ENCODE assay signal across 9 mouse cellular contexts in the genomic region with DNA sequence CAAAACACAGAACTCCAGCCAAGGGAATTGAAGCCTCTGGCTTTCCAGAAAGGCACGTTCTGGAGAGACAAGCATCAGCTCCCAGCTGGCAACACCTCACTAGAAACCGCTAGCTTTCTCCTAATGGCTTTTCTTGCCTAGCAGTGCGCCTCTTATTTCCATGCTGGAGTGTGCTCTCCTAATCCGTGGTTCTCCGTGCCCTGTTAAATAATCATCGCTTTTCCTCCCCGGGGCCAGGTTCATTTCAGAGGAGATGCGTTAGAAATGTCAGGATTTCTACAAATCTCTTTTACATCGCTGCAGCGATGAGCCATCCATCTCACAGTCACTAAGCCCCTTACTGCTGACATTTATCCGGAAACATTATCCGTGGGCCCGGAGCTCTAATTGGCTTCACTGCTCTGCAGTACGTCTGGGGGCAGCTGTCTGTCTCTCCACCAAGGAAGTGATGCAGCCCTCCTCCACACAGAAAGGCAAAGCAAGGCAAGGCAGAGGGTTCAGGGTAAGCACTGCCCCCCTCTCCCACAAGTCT.
A peak's percentile ranks its signal among the peaks of the same experiment; 100 is the strongest.
DNase-seq lines count a peak whose midpoint lies in the region; ATAC-seq lines count a peak whose summit lies in the region.
"Had no signal": no experiment of that assay in that cellular context is flagged by ENCODE, and none has a peak within 500 bp of the region (broad histone marks: within the 10 kb centered on the region; RNA-seq: fewer than 3 reads in every experiment).

No protein-coding gene starts in this region.

- no peak for DNase-seq in frontal cortex, postnatal 25 days (ENCODE audit: low spot score in 2 of 2)
- DNase-seq in layer of hippocampus, adult 8-10 months (ENCODE audit: low spot score in 2 of 2): peak; percentile 19 to 23
- no peak for DNase-seq in layer of hippocampus, adult 9-10 months (ENCODE audit: low spot score)
- peak; percentile 34 for DNase-seq in layer of hippocampus, adult 9-11 months
- DNase-seq in retina, embryonic 14.5 days (ENCODE audit: low spot score): peak; percentile 38
- no peak for DNase-seq in cerebellum, adult 9-11 months
- DNase-seq: thymus, adult 18-20 months had no signal

- peak; percentile 43 for ATAC-seq in frontal cortex, adult (ENCODE audit: low TSS enrichment)
- ATAC-seq in monocyte, adult 5-6 weeks (replicated peaks; ENCODE audit: insufficient number of reproducible peaks, low FRiP score, low TSS enrichment, poor library complexity, severe bottlenecking): no peak

Comparison
In these comparisons a context has a peak if more than half of its experiments do, and no peak if none do; other contexts are left out.
1. DNase-seq: peak in layer of hippocampus, adult 8-10 months (2 of 2), layer of hippocampus, adult 9-11 months (single experiment) and retina, embryonic 14.5 days (single experiment); none in frontal cortex, postnatal 25 days (0 of 2), layer of hippocampus, adult 9-10 months (single experiment) and cerebellum, adult 9-11 months (single experiment).